Mouse (Mus musculus) myocyte (in vitro differentiated cells): Measurements from ENCODE around the gene Ssh1.

Source experiments
- CEBPB ChIP-seq: IDR thresholded peaks from 2 replicates; pipeline ENCODE4 v1.6.1; 2011; ENCODE audit warnings: mild to moderate bottlenecking, moderate library complexity; ENCODE audit not compliant: poor library complexity, insufficient read depth, severe bottlenecking
- E2F4 ChIP-seq: IDR thresholded peaks from one replicate; pipeline ENCODE4 v1.6.1; 2011; ENCODE audit warnings: mild to moderate bottlenecking, control low read depth, moderate library complexity; ENCODE audit not compliant: insufficient read depth
- MAX ChIP-seq: IDR thresholded peaks from one replicate; pipeline ENCODE4 v1.6.1; 2011; ENCODE audit warnings: low read depth, mild to moderate bottlenecking, control low read depth
- MYOD1 ChIP-seq, 3 experiments: IDR thresholded peaks; one replicate each; pipeline ENCODE4 v1.6.1; 2011; ENCODE audit warnings: control low read depth in 2 of 3, low read depth in 2 of 3, mild to moderate bottlenecking in 2 of 3, moderate library complexity in 1 of 3; ENCODE audit not compliant: insufficient read length in 2 of 3, control insufficient read depth in 1 of 3
- MYOG ChIP-seq, 3 experiments: IDR thresholded peaks; one replicate each; pipeline ENCODE4 v1.6.1; 2011; ENCODE audit warnings: control low read depth in 2 of 3, low read depth in 2 of 3, mild to moderate bottlenecking in 2 of 3; ENCODE audit not compliant: insufficient read length in 2 of 3, control insufficient read depth in 1 of 3, insufficient read depth in 1 of 3
- POLR2A ChIP-seq: IDR thresholded peaks from one replicate; pipeline ENCODE4 v1.6.1; 2011; ENCODE audit warnings: low read depth, mild to moderate bottlenecking, control low read depth, moderate library complexity; ENCODE audit not compliant: insufficient read length
- POLR2AphosphoS2 ChIP-seq: IDR thresholded peaks from one replicate; pipeline ENCODE4 v1.6.1; 2011; ENCODE audit warnings: low read depth, control low read depth; ENCODE audit not compliant: insufficient read length
- SRF ChIP-seq: IDR thresholded peaks from one replicate; pipeline ENCODE4 v1.6.1; 2011; ENCODE audit warnings: low read depth; ENCODE audit not compliant: control insufficient read depth, insufficient read length
- TCF12 ChIP-seq: IDR thresholded peaks from one replicate; pipeline ENCODE4 v1.6.1; 2011; ENCODE audit warnings: mild to moderate bottlenecking, control low read depth; ENCODE audit not compliant: poor library complexity, insufficient read depth, severe bottlenecking

- TF ChIP-seq POLR2A (no peak), MAX (no peak), CEBPB (no peak), MYOD1 (IDR thresholded peaks at IDR 0.05; ENCODE audit: control insufficient read depth in 1 of 3, insufficient read length in 2 of 3, low read depth in 2 of 3) (no peak), SRF (no peak), TCF12 (no peak), E2F4 (no peak), POLR2AphosphoS2 (no peak), MYOG (IDR thresholded peaks at IDR 0.05; ENCODE audit: control insufficient read depth in 1 of 3, insufficient read depth in 1 of 3, insufficient read length in 2 of 3, low read depth in 2 of 3) (no peak)
Measured at GRCm38 (mm10) chr5:114034393-114034792, 40.7 kb upstream of the Ssh1 start.
